Mouse (Mus musculus): ENCODE data around the gene Vmn1r104.
"Not testable (repeated sequence)": the region's sequence is repeated elsewhere in the genome, so short reads cannot be mapped to it uniquely, and the experiment has no call there.

The Vmn1r104 gene

GRCm38 (mm10) chr7:20533537-20533936, at the start of gene Vmn1r104:
TSS of gene Vmn1r104 (plus strand) at chr7:20533837.
- DNase-seq (ENCODE audit: low read depth, low spot score): not testable (repeated sequence)

- not testable (repeated sequence) for DNase-seq (ENCODE audit: low read depth, low spot score)
Measured at GRCm38 (mm10) chr7:20510434-20510833, 23.2 kb upstream of the Vmn1r104 start, which contains the start of gene Vmn1r103. TSS of gene Vmn1r103 (minus strand) at chr7:20510534.

- DNase-seq (ENCODE audit: low read depth, low spot score): not testable (repeated sequence)
Measured at GRCm38 (mm10) chr7:20545657-20546056, 12.0 kb downstream of the Vmn1r104 start, which contains the start of gene Gm5726. TSS of gene Gm5726 (minus strand) at chr7:20545757.

- DNase-seq (ENCODE audit: low read depth, low spot score): not testable (repeated sequence)
Measured at GRCm38 (mm10) chr7:20576141-20576540, 42.5 kb downstream of the Vmn1r104 start, which contains the start of gene Gm4141. TSS of gene Gm4141 (minus strand) at chr7:20576241.
